Mouse (Mus musculus) ES-CJ7 (cell line): ENCODE measurements around the gene Galnt10.
A peak's percentile ranks its signal among the peaks of the same experiment; 100 is the strongest.

Source experiments
- DNase-seq: peaks from one replicate; pipeline ENCODE4 v3.0.0; 2011; ENCODE audit warnings: low read depth, low spot score

The Galnt10 gene

DNA sequence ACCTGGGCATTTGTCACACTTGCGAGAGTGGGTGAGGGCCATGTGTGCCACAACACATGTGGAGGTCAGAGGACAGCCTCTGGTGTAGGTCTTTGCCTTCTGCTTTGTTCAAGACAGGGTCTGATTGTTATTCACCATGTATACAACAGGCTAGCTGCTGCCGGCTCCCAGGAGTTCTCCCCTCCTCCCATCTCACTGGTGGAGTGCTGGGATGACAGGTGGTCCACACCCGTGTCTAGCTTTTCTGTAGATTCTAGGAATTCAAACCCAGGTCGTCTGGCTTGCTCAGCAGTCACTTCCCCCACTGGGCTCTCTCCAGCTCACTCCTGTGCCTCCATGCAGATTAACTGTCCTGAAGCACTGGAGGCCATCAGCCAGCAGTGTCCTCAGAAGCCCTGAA, 80.7 kb downstream of the Galnt10 start:
- DNase-seq = peak; percentile 50

DNA sequence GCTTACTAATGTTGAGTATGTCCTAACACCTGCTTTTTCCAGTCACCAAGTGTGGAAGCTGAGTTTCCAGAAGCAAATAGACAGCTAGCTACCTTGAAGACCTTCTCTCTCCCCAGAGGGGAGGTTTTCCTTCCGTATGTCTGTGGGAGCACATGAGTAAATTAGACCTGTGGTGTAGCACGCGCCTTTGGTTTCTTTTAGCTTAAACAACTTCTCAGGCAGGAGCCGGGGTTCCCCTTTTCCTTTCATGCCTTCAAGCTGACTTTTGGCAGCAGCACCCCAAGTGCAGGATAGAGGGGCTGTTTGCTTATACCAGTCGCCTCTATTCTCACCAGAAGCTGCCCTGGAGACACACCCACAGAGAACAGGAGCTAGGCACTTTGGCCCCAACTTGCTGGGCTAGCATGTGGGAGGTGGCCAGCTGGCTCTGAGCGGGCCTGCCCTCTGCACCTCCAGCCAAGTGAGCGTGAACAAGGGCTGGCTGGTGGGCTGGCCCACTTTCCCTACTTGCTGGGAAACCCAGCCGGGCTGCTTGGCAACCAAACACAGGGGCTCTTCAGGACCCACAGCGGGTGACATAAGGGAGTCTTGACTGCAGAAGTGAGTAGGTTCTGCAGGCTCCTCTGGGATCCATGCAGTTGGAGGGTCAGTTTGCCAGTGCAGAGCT, 82.2 kb downstream of the Galnt10 start:
- DNase-seq = no peak

DNA sequence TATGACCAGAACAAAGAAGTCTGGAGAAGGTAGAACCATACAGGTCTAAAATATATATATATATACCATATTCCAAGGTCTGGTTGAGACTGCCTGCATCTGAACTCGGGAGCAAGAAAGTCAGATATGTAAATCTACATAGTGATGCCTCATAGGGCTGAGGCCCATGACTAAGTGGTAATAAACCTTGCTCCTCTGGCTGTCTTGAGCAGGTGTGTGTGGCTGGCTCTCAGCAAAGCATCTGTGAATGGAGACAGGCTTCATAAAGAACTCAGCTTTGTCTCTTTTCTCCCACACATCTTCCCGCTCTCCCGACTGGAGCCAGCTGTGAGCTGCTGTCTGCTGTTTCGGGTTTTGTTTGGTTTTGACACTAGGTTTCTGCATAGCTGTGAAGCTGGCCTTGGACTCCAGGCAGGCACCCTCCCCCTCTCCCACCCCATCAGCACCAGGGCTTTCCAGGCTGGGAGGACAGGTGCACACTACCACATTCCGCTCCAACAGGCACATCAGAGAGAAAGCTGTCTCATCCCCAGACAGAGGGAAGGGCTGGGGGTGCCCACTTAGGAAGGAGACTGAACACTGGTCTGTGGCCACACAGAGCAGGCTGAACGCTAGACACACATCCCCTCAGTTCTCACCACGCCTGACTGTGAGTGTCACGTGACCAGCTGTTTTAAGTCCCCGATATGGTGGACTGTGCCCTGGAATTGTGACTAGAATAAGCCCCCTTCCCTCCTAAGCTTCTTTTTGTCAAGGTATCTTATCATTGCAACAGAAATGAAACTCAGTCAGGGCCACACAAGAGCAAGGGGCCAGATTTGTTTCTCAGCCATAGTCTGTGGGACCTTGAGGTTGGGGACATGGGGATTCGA, 87.4 kb downstream of the Galnt10 start:
- DNase-seq = no peak

DNA sequence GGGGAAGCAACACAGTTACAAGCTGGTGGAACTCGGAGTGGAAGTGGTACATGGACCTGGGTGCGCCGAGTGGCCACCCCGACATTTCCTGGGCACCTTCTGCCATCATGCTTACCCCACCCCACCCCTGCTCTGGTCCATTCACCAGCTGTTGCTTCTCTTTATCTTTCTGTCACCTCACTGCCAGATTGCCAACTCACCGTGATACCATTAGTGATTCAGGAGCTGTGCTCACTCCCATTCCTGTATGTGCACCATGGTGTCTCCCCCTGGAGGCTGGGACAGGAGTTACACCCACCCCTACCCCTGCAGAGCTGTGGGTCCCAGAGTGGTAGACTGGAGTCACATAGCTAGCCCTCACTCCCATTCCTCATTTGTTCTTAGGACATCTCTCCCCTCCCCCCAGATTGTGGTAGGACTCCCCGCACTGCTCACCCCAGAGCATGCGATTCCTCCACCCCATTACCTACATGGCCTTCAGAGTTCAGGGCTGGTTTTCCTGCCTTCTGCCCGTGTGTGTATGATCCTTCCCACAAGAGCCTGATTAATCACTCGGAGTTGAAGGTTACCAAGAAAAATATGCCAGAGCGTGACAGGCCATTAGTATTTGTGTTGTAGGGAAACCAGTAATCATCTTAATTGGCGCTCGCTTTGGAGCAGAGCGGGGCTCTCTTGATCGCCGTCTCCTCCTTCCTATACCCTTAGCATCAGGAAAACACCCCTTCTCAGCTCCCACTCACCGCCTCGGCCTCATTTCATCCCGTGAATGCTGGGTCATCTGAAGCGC, 102.2 kb downstream of the Galnt10 start:
- peak; percentile 71 for DNase-seq

DNA sequence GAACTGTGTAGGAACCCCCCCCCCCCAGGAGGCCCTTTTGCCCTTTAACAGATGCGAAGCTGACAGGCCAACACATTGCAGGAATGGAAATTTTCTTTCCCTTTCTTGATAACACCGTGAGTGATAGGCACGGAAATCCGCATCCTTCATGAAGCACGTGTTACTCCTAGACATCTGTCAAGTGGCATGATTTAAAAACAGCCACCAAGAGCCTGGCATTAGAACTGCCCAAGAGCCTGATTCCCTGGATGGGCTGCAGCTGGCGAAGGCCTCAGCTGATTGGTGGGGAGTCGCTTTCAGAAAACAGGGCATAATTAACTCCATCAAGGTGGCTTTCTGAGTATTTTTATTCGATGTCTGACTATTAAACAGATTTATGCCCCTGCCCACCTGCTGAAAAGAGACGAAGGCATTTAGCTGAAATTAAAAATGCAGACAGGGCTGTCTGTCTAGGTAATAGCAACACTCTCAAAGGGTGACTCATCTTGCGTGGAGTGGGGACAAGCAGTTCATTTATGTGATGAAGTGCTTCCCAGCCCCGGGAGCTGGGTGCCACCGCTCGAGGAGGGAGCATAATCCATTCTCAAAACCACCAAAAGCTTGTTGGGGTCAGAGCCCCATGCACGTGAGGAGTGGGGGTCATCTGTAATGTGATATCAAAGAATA, 108.4 kb downstream of the Galnt10 start:
- no peak for DNase-seq

DNA sequence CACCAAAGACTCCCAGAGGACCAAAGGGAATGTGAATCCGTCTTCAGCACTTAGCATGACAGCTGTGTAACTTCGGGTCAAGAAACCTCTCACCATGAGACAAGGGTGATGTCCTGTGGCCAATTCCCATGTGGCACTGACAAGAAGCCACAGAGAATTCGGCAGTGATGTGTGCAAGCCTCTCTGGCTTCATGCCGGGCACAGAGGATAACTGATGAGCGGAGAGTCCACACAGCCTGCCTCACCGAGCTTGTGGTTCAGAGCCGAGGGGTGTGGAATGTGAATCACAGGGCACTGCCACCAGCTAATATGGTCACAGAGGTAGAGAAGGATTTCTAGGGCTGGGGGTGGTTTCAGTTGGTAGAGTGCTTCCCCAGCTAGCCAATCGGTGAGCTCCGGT, 113.4 kb downstream of the Galnt10 start:
- no peak for DNase-seq

DNA sequence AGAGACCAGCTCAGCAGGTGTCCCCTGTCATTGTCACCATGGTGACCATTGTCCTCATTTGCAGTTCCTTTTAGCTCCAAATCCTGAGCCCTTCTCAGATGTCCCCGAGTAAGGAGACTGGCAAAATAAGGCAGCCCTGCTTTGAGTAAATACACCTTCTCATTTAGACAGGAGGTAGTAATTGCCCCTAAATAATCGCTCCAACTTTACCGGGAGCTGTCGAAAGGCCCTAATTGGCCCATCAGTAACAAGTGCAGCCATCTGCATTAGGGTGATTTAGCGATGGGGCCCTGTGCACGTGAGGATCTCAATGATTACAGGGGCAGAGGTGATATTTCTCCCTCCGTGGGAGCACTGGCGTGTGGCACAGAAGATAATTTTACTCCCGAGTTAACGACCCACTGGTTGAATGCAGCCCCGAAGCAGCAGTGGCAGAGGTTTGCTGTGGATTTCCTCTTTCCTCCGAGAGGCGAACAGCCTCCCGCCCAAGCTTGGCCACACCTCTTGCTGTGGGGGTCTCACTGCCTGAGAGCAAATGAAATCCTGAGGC, 115.3 kb downstream of the Galnt10 start:
- DNase-seq = no peak

DNA sequence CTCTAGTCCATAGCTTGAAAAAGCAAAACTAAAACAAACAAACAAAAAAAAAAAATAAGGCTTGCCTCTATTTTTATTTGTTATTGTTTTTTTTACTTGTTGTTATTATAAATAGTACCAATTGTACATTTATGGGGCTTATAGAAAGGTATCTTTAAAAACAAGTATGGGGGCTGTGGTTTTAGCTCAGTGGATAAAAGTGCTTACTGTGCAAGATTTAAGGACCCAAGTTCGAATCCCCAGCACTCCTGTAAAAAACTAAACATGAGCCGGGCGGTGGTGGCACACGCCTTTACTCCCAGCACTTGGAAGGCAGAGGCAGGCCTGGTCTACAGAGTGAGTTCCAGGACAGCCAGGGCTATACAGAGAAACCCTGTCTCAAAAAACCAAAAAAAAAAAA, 116.1 kb downstream of the Galnt10 start:
- DNase-seq = no peak

DNA sequence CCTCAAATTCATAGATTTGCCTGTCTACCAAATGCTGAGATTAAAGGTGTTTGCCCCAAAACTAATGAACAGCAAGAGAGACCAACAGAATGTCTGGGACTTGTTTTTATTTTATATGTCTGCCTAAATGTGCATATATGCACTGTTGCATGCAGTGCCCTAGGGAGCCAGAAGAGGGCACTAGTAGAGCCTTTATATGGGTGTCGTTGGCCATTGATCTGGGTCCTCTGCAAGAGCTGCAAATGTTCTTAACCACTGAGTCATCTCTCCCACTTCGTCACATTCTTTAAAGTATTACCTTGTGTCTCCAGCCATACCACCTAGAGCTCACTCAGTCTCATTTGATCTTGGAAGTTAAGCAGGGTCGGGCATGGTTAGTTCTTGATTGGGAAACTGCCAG, 118.9 kb downstream of the Galnt10 start:
- DNase-seq = peak; percentile 46

DNA sequence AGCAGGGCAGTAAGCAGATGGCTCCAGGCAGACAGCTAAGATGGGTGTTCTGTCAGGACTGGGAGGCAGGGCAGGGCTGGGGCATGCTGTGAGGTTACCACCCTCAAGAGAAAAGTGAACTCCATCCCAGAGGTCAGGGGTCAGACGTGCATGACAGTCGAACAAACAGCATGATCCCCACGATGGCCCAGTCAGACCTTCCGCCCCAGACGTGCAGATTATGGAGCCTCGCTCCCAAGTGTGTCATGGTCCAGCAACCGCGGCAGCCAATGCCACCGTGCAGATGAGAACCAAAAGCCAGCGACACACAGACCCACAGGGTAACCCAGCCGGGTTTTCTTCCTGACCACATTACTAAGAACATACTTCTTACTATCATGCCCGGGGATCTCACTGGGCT, 121.4 kb downstream of the Galnt10 start:
- DNase-seq = no peak

DNA sequence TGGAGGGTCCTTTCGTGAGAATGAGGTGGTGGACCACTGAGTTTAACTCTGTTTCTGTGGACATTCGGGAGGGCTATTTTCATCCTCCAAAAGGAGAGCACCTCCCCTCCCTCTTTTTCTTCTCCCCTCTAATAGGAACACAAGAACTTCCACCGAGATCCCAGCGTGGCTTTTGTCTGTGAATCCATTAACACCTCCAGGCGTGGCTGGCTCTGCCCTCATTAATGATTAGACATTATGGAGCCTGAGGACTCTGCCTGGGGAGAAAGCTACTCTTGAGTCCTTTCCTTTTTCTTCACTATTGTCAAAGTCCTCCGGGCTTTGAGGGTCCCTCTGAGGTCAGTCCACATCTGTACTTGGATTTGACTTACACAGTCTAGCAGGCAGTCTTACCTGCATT, 121.9 kb downstream of the Galnt10 start:
- DNase-seq = no peak

DNA sequence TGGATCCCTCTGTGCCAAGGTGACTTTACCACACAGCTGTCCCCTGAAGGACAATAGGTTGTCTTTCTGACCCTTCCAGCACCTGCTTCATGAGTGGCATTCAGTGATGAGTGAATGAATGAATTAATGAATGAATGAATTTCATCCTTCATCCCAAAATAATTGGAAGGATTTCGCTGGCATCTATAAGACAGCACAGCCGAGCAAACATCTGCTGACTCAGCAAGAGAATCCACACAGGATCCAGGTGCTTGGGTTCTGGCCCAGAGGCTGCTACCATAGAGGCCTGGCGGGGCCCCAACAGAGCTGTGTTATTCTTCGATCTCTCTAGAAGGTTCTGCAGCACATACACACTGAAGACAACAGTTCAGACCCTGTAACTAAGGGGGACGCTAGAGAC, 125.5 kb downstream of the Galnt10 start:
- DNase-seq = no peak

DNA sequence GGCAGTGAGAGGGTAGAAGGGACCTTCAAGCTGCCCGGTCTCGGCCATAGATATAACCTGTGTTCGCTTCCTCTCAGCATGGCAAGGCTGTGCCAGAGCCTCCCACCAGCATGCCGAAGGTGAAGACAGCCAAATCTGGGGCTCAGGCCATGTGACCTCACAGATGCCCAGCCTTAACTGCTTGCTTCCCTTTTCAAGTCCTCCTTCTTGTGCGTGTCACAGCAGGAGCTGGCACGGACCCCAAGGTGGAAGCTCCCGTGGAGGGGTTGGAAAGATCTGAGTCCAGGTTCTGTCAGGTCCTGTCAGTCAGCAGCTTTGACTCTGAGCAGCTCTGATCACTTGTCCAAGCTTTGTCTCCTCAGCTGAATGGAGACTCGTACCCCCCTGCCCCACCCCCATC, 126.4 kb downstream of the Galnt10 start:
- no peak for DNase-seq

DNA sequence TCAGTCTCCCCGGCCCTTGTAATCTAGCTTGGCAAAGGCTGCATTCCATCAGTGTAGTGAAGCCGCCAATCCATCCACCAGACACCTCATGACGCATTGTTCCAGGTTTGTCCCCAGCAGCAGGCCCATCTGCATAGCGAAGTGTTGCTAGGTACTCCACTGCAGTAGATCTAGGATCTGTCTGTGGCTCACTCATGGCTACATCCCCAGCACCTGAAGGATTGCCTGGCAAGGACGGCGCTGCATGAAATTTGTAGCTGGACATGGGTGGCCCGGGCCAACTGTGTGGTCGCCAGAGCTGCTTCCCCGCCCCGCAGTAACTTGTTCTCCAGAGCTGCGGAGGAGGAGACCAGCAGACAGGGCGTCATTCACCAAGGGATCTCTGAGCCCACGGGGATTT, 128.2 kb downstream of the Galnt10 start:
- DNase-seq = no peak

DNA sequence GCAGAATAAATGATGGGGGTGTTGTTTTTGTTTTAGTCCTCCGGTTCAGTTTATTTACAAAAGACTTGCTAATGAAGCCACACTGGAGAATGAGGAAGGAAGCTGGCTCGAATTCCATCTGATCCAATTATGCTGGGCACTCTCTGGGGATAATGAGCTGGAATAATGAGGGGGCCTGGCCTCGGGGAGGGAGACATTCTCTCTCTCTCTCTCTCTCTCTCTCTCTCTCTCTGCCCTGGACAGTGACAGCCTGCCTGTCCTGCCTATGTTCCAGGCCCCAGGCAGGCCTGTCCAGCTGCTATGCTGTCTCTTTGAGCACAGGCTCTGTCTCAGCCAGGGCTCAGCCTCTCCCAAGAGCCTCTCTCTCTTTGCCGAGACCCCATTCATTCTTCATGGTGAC, 128.7 kb downstream of the Galnt10 start:
- DNase-seq = no peak

DNA sequence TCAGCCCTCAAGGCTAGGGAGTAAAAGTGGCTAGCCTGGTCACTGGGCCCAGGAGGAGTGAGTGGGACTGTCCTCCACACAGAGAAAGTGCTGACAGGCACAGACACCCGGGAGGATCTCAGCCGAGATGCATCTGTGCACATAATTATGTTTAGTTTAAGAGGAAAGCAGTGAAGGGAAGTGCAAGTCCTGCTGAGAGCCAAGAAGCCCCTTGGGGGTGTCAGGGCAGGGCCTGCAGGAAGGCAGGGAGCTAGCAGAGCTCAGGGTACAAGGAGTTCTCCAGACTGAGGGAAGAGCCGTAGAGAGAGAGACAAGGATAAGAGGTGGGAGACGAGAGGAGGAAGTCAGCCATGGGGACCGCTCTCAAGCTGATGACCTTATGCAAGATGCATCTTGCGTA, 130.6 kb downstream of the Galnt10 start:
- no peak for DNase-seq

DNA sequence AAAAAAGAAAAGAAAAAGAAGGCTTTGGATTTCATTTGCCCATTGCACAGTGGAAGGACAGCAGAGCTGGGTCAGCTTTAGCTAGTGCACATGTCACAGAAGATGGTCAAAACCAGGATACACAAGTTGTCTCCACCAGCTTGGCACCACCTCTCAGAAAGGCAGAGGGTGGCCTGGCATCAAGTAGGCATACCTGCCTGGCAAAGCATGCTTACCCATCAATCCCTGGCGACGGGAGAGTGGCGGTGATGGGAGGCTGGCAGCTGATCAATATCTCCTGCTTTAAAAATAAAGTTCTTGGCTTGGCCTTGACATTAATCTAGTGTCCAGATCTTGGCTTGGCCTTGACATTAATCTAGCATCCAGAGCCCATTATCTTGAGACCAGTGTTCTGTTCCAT, 131.3 kb downstream of the Galnt10 start:
- DNase-seq = no peak

DNA sequence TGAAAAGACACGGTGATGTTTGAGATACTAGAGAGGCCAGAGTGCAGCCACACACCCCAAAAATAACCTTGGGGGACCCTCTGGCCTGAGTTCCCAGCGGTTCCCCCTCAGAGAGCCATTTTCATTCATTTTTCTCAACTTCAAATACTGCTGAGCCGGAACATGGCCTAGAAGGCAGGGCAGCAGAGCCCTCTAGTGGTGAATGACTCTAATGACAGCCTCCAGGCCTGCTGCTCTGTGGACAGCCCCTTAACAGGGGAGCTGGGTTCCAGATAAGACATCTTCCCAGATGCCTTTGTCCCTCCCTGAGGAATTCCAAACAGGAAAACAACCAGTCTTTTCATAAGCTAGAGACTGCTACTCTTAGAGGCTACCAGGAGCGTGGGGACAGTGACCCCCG, 133.1 kb downstream of the Galnt10 start:
- peak; percentile 75 for DNase-seq

DNA sequence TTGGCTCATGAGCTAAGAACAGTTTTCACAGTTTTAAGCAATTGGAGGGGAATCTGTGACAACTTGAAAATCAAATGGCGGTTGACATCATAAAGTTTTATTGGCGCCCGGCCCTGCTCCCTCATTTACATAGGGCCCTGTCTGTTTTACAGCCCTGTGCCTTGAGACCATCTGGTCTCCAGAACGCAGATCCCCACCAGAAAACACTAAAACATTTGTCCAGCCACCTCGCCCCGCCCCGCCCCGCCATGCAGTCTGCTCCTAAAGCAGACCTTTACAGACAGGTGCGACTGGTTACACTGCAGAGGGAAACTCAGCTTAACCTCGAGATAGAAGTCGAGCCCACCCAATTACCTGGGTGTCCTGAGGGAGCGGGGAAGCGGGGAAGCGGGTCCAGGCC, 134.6 kb downstream of the Galnt10 start:
- DNase-seq = no peak

DNA sequence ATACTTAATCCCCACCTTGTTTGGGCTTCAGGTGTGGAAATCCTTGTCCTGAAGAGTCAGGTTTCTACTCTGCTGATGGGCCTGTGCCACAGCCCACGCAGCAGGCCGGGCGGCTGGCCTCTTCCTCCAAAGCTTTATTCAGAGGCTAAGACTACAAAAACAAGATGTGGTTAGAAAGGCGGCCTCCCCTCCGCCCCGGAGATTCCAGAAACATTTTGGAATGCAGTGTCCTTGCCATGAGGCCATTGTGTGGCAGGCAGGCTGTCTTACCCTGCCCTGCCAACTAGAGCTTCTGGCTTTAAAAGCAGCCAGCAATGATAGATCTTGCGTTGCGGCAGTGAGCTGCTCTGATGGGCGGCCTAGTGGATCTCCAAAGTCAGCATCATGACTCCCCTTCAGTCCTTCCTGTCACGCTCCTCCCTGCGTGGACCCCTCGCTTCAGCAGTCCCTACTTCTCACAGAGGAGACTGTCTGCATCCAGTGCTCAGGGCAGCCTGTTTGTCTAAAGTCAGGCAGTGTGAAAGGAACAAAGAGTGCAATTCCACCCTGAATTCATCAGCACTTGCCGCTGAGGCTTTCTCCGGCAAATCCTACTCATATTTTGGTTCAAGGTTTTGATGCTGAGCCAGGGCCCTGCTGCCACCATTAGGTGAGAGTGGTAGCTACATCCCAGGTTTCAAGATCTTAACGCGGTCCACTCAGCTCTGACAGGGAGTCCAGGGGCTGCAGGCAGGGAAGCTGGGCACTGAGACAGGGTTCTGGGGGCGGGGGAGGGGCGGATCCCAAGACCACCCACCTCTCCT, 141.6 kb downstream of the Galnt10 start:
- DNase-seq = peak; percentile 69

DNA sequence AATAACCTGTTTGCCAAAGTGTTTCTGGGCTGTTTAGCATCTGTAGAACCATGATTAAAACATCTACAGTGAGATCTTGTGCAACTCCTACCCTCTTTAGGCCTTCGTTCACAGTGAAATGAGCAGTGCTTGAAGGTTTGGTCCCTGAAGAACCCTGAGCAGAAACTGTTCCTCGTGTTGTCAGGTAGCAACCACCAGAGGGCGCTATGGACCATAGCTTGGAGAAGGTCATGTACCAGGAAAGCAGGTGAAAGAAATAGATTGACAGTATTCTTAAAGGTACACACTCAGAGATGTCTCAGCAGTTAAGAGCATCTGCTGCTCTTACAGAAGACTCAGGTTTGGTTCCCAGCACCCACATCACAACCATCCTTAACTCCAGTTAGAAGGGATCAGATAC, 142.7 kb downstream of the Galnt10 start:
- DNase-seq = peak; percentile 85
